Mouse (Mus musculus) limb, embryonic 13.5 days (tissue): ENCODE measurements at regions not wholly inside any gene's neighbourhood (a gene's known extent, or its start where the extent isn't known, plus 50 kb on each side); places are given as distances from the start of the nearest gene placed in this dataset.

Experiments used
- ATAC-seq: fragments of 200-750 bp; cut with Nextera tagmentation; 2 replicates; pipeline ENCODE4 v1.8.0; 2017; ENCODE audit warnings: low read depth, moderate number of reproducible peaks, moderate TSS enrichment; ENCODE audit not compliant: low FRiP score
- H3K27ac ChIP-seq: fragments of 300-500 bp; sonication (generic); 2 replicates; pipeline ENCODE4 v1.5.1; 2015; ENCODE audit warnings: inconsistent platforms, mild to moderate bottlenecking, moderate library complexity
- H3K27me3 ChIP-seq: fragments of 300-500 bp; sonication (generic); 2 replicates; pipeline ENCODE4 v1.6.1; 2015; ENCODE audit warnings: mild to moderate bottlenecking, inconsistent platforms
- H3K36me3 ChIP-seq: fragments of 300-500 bp; sonication (generic); 2 replicates; pipeline ENCODE4 v1.6.1; 2015; ENCODE audit warnings: inconsistent platforms, mild to moderate bottlenecking, moderate library complexity
- H3K4me1 ChIP-seq: fragments of 300-500 bp; sonication (generic); 2 replicates; pipeline ENCODE4 v1.6.1; 2015; ENCODE audit warnings: inconsistent platforms
- H3K4me2 ChIP-seq: fragments of 300-500 bp; sonication (generic); replicated peaks from 2 replicates; pipeline ENCODE4 v1.6.1; 2015; ENCODE audit warnings: inconsistent platforms, mild to moderate bottlenecking, moderate library complexity
- H3K4me3 ChIP-seq: fragments of 300-500 bp; sonication (generic); 2 replicates; pipeline ENCODE4 v1.5.1; 2015; ENCODE audit warnings: moderate library complexity, mild to moderate bottlenecking, inconsistent platforms
- H3K9ac ChIP-seq: fragments of 300-500 bp; sonication (generic); 2 replicates; pipeline ENCODE4 v1.6.1; 2015; ENCODE audit warnings: mild to moderate bottlenecking, inconsistent platforms
- H3K9me3 ChIP-seq: fragments of 300-500 bp; sonication (generic); 2 replicates; pipeline ENCODE4 v1.6.1; 2016; ENCODE audit warnings: inconsistent platforms
- WGBS: fragments of 180-500 bp; shearing (Covaris S2); methylation state at CpG from one replicate; pipeline ENCODE4 v1.1.7; 2015; 5-methylcytosine and 5-hydroxymethylcytosine counted together

DNA sequence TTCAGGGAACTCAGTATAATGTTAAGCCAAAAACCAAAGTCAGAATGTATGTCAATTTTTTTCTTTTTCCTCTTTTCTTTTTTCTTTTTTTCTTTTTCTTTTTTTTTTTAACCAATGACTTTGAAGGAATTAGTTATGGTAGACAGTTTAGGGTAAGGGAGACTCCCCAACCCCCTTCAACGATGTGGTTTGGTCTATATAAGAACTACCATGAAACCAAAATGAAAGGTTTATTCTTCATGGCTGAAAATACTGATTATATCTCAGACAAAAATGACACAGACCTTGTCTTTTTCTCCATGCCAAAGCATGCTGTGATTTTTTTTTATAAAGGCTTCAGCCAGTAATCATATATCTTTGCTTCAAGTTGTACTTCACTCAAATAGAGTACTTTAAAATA is 526.7 kb downstream of the Ptprc start:
- H3K27ac ChIP-seq = no peak overlapping the region

DNA sequence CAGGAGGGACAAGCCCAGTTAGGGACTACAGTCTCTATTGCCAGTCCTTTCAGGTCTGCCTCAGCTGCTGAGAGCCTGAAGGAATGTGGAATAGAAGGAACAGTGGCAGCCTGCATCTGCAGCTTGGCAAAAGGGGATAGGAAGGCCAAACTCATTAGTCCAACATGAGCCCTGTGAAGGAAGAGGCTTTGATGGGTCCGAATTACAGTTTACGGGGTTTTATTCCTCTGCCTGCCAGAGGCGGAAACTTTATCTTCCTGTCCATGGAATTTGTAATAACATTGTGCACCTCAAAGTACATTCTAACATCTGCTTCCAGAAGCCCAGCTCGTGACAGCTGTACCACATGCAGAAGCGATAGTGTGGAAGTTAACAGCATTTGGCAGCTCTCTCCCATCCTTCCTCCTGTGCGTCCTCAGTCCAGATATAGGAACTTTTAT is 530.9 kb downstream of the Ptprc start:
- Histone ChIP-seq H3K9me3 (no peaks in the 10 kb centered on the region), H3K4me1 (peaks cover 13% of the 10 kb centered on the region), H3K9ac (no peak overlapping the region), H3K27ac (no peak overlapping the region), H3K4me2 (no peak overlapping the region), H3K27me3 (no peaks in the 10 kb centered on the region), H3K36me3 (no peaks in the 10 kb centered on the region), H3K4me3 (no peak overlapping the region)
- peak; percentile 80; the same call in 1 of the 2 replicates for ATAC-seq
- 22% methylated on average over 6 of the region's 6 CpGs for WGBS

More for the DNA sequence above, 526.7 kb downstream of the Ptprc start:
- peaks cover 29% of the 10 kb centered on the region for H3K4me1 ChIP-seq
- H3K4me3 ChIP-seq = no peak overlapping the region
- no peaks in the 10 kb centered on the region for H3K36me3 ChIP-seq
- ATAC-seq = no peak
- 79% methylated on average over 1 of the region's 1 CpGs for WGBS
- H3K27me3 ChIP-seq = no peaks in the 10 kb centered on the region
- no peak overlapping the region for H3K4me2 ChIP-seq
- no peaks in the 10 kb centered on the region for H3K9me3 ChIP-seq
- H3K9ac ChIP-seq = no peak overlapping the region

DNA sequence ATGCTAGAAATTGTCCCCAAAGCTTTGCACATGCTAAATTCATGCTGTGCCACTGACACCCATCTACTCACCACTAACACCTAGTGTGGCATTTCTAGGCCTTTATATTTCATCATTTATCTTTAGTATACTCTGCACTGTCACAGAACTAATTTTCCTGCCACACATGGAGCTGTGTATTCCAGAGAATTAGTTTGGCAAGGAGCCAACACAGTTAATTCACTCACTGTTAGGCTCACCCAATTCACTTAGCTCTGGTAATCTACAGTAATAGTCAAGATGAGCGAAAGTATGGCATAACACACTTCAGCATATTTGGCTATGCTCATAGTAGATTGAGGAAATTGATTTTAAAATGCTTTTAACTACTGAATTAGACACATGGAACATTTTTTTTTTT is 532.0 kb downstream of the Ptprc start:
- no peak overlapping the region for H3K9ac ChIP-seq
- 88% methylated on average over 1 of the region's 1 CpGs for WGBS
- no peak for ATAC-seq

DNA sequence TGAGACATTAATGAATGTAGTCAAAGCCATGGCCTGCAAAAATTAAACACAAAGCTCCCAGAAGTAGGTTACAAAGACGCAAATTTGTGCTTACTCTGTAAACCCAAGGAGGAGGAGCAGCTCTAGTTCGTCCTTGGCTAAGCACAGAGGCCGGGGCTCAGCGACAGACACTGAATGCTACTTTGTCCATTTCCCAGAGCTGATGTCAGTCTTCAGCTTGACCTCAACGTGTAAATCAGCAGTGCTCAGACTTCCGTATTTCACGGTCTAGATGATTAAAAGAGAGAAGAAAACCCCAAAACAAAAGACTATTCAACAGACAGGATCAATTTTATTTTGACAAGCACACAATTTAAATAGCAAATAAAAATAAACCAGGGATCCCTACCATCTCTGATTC is 534.7 kb downstream of the Ptprc start:
- WGBS = 55% methylated on average over 7 of the region's 7 CpGs
- Histone ChIP-seq H3K27me3 (no peaks in the 10 kb centered on the region), H3K4me2 (no peak overlapping the region), H3K36me3 (no peaks in the 10 kb centered on the region), H3K9me3 (no peaks in the 10 kb centered on the region), H3K4me1 (peaks cover 20% of the 10 kb centered on the region), H3K27ac (no peak overlapping the region), H3K4me3 (no peak overlapping the region), H3K9ac (no peak overlapping the region)
- ATAC-seq = no peak

More for the DNA sequence above, 532.0 kb downstream of the Ptprc start:
- Histone ChIP-seq H3K27ac (no peak overlapping the region), H3K4me1 (peaks cover 12% of the 10 kb centered on the region), H3K4me2 (no peak overlapping the region), H3K36me3 (no peaks in the 10 kb centered on the region), H3K9me3 (no peaks in the 10 kb centered on the region), H3K4me3 (no peak overlapping the region), H3K27me3 (no peaks in the 10 kb centered on the region)

DNA sequence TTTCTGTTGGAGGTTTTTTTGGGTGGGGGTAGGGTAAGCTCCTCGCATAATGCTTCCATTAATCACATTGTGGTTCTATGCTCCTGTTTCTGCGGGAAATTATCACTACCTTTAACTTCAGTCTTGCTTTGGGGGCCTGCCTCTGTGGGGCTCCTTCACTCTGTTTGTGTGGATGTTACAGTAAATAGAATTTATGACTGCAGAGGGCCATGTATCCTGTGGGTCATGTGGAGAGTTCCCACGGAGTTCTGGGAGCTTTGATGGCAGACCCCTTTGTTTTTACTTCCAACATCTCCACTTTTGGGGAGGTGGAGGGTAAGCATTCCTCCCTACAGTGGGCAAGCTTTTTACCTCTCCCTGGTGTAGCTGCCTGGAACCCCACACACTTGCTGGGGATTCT is 538.6 kb downstream of the Ptprc start:
- WGBS = 37% methylated on average over 3 of the region's 3 CpGs
- Histone ChIP-seq H3K27me3 (no peaks in the 10 kb centered on the region), H3K4me3 (no peak overlapping the region), H3K9ac (no peak overlapping the region), H3K27ac (no peak overlapping the region), H3K4me2 (no peak overlapping the region), H3K36me3 (no peaks in the 10 kb centered on the region), H3K9me3 (no peaks in the 10 kb centered on the region), H3K4me1 (peaks cover 8% of the 10 kb centered on the region)
- no peak for ATAC-seq

DNA sequence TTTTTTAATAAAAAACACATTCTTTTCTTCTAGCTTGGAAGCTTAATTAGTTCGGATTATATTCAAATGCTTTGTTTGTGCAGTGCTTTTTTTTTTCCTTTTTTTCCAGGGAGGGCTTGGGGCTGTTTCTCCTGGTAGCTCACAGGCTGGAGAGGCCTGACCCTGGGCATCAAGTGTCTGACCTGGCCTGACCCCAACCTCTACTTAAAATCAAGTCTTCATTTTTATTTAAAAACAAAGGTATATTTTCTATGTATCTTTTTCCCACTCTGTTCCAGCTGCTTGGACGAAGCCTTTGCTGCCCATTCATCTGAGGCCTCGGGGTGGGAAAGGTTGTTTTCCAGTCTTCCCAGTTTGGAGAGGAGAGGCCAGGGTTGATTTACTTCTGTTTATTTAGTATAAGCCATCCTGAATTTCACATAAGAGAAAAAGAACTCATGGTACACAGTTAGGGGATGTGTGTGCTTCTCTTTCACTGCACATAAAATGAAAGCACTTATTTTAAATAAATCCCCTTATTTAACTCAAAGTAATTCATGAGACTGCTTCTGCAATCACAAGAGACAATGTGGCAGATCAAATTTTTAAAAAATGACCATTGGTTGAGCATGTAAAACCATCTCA is 539.1 kb downstream of the Ptprc start:
- no peak overlapping the region for H3K9ac ChIP-seq
- H3K4me2 ChIP-seq = no peak overlapping the region
- H3K9me3 ChIP-seq = no peaks in the 10 kb centered on the region
- H3K4me3 ChIP-seq = no peak overlapping the region
- peaks cover 8% of the 10 kb centered on the region for H3K4me1 ChIP-seq
- no peak for ATAC-seq
- no peak overlapping the region for H3K27ac ChIP-seq
- 55% methylated on average over 3 of the region's 3 CpGs for WGBS
- no peaks in the 10 kb centered on the region for H3K36me3 ChIP-seq
- no peaks in the 10 kb centered on the region for H3K27me3 ChIP-seq

DNA sequence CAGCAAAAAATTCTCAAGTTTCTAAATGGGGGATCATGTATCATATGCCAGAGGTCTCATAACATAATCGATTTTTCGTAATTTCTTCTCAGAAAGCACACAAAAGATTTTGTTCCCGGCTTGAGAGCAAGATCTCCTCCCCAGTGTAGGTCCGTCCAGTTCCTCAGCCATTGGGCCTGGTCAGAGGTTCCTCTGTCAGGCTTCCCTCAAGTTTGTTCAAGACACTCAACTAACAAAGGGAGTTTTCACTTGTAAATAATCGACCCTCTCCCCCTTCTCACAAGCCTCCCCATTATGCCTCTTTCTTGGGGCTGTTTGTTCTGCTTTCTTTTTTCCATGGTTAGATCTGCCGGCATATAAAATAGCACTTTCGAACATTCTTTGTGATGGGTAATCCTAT is 539.7 kb downstream of the Ptprc start:
- Histone ChIP-seq H3K9ac (no peak overlapping the region), H3K36me3 (no peaks in the 10 kb centered on the region), H3K4me1 (peaks cover 8% of the 10 kb centered on the region), H3K27ac (no peak overlapping the region), H3K27me3 (no peaks in the 10 kb centered on the region), H3K9me3 (no peaks in the 10 kb centered on the region), H3K4me3 (no peak overlapping the region), H3K4me2 (no peak overlapping the region)
- WGBS = 60% methylated on average over 7 of the region's 7 CpGs
- ATAC-seq = no peak

DNA sequence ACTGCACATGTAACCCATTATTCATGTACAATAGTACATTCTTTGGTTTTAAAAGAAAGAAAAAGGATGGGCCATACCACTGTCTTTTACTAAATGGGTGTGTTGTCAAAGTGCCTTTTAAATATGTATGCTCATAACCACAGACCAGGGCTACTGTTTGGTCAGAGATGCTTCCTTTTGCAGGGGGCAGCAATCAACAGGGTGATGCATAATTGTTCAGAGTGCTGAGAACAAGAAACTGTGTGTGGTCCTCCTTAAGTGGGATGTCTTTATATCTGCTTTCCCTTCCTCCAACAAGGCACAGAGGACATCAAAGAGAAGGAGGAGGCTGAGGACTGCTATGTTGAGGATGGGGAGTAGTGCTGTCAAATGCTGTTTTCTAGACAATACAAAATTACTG is 544.0 kb downstream of the Ptprc start:
- Histone ChIP-seq H3K4me2 (no peak overlapping the region), H3K27ac (no peak overlapping the region), H3K4me3 (no peak overlapping the region), H3K27me3 (no peaks in the 10 kb centered on the region), H3K9me3 (no peaks in the 10 kb centered on the region), H3K36me3 (no peaks in the 10 kb centered on the region), H3K4me1 (peaks cover 3% of the 10 kb centered on the region; the same call in 1 of the 2 replicates), H3K9ac (no peak overlapping the region)
- ATAC-seq = no peak

DNA sequence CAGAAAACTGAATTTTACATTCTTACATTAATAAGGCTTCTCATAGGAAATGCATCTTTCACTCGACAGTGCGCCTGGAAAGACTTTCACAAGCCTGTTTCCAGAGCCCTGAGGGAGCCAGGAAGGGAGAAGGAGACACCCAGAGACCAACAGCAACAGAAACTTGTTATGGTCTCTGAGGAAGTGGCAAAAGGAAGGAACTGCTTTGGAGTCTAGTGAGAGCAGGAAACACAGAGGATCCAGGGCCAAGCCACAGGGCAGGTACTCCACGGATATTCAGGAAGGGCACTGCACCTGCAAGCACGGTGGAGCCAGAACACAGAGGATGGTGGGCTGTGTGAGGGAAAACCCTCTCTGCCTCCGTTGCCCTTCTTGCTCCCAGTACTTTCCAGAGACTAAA is 554.8 kb downstream of the Ptprc start:
- no peak overlapping the region for H3K27ac ChIP-seq
- no peak overlapping the region for H3K4me3 ChIP-seq
- H3K27me3 ChIP-seq = no peaks in the 10 kb centered on the region
- ATAC-seq = no peak
- H3K9me3 ChIP-seq = no peaks in the 10 kb centered on the region
- H3K4me1 ChIP-seq = no peaks in the 10 kb centered on the region
- 69% methylated on average over 5 of the region's 5 CpGs for WGBS
- H3K9ac ChIP-seq = no peak overlapping the region
- H3K4me2 ChIP-seq = no peak overlapping the region
- H3K36me3 ChIP-seq = no peaks in the 10 kb centered on the region

DNA sequence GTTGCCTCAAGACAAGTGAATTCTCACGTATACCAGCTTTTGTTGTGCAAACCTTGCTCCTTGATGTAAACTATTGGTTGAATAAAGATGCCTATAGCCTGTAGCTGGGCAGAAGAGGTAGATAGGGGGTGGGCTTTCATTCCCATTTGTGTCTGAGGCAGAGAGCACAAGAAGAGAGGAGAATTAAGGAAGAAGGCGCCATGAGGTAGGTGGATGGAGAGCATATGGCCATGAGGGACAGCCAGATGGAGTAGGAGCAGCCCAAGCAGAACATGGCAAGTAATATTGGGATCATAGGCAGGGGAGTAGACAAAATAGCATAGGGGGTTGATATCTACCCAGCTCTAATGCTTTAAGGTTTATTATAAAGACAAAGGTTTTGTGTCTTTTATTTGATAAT is 557.3 kb downstream of the Ptprc start:
- Histone ChIP-seq H3K36me3 (no peaks in the 10 kb centered on the region), H3K27ac (no peak overlapping the region), H3K4me2 (no peak overlapping the region), H3K4me3 (no peak overlapping the region), H3K9ac (no peak overlapping the region), H3K27me3 (no peaks in the 10 kb centered on the region), H3K4me1 (no peaks in the 10 kb centered on the region), H3K9me3 (no peaks in the 10 kb centered on the region)
- WGBS = 91% methylated on average over 2 of the region's 2 CpGs
- ATAC-seq = no peak

DNA sequence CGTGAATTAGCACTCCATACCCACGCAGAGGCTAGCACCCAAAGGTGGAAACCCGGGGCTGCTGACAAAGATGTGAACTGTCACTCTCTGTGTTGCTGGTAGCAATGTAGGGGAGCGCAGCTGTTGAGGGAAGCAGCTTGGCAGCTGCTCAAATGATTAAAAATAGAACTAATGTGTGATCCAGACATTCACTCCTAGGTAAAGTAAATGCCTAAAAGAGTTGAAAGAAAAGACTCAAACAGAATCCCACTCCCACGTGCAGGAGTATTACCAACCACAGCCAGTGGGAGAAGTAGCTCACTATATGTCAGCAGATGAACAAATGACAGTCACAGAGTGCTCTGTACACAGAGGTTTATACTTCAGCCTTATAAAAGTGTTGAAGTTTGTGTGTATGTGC is 558.0 kb downstream of the Ptprc start:
- no peaks in the 10 kb centered on the region for H3K9me3 ChIP-seq
- no peaks in the 10 kb centered on the region for H3K27me3 ChIP-seq
- no peak overlapping the region for H3K4me3 ChIP-seq
- H3K4me1 ChIP-seq = no peaks in the 10 kb centered on the region
- no peak overlapping the region for H3K27ac ChIP-seq
- no peaks in the 10 kb centered on the region for H3K36me3 ChIP-seq
- no peak for ATAC-seq
- 61% methylated on average over 5 of the region's 5 CpGs for WGBS
- no peak overlapping the region for H3K9ac ChIP-seq
- no peak overlapping the region for H3K4me2 ChIP-seq

DNA sequence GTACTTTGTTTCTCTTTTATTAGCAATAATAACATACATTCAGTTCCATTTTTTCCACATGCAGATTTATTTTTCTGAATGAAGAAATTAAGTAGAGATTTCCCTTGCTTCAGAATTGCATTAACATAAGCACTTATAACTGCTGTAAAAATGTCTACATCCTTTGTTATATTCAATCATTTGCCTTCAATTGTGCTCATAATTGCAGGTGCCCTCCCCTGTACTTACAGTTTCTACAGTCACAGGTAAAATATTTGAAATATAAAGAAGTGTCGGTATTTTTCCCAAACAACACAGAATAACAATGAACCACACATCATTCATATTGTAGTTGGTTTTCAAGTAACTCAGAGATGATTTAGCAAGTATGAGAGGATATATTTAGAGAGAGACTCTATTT is 568.8 kb downstream of the Ptprc start:
- ATAC-seq = no peak
- H3K27ac ChIP-seq = no peak overlapping the region
- H3K4me3 ChIP-seq = no peak overlapping the region
- peaks cover 2% of the 10 kb centered on the region for H3K4me1 ChIP-seq
- WGBS = 91% methylated on average over 1 of the region's 1 CpGs
- no peaks in the 10 kb centered on the region for H3K27me3 ChIP-seq
- H3K9ac ChIP-seq = no peak overlapping the region
- H3K9me3 ChIP-seq = no peaks in the 10 kb centered on the region
- no peaks in the 10 kb centered on the region for H3K36me3 ChIP-seq
- H3K4me2 ChIP-seq = no peak overlapping the region

DNA sequence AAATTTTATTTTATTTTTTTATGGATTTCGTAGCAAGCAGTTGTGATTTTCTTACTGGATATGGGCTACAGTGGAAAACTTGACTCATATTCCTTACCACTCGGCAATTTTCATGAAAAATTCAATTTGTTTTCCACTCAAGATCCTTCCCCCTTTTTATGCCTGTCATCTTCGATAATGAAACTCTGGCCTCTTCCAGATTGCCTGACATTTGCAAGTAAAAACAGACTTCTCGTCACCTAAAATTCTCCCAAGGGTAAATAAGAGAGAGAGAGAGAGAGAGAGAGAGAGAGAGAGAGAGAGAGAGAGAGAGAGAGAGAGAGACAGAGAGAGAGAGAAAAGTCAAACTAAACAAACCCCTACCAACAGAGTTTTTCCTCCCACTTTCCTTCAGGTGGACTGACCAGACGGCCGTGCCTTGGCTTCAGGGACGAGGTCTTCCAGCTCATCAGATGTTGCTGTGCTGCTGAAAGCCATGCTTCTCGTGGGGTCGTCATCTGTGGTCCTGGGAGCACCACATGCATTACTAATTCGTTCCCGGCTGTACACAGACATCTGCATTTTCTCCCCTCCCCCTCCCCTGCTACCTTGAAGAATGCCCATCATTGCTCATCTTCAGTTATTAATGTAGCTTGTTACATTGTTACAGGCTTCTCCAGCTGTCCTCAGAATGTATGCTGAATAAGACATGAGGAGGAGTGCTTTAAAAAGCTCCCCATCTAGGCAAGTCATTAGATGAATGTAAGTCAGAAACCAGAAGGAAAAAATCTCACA is 569.4 kb downstream of the Ptprc start:
- H3K4me2 ChIP-seq = no peak overlapping the region
- no peak for ATAC-seq
- H3K27me3 ChIP-seq = no peaks in the 10 kb centered on the region
- peaks cover 2% of the 10 kb centered on the region for H3K4me1 ChIP-seq
- no peaks in the 10 kb centered on the region for H3K9me3 ChIP-seq
- 55% methylated on average over 11 of the region's 11 CpGs for WGBS
- no peak overlapping the region for H3K27ac ChIP-seq
- no peak overlapping the region for H3K4me3 ChIP-seq
- no peaks in the 10 kb centered on the region for H3K36me3 ChIP-seq
- no peak overlapping the region for H3K9ac ChIP-seq
